Mouse (Mus musculus): Measurements from ENCODE around the gene Zfp36l2. TPM values are rescaled to one million over a fixed set of nuclear protein-coding genes. Genes with fewer than 3 reads are reported as not detected.
A peak's percentile ranks its signal among the peaks of the same experiment; 100 is the strongest.

The Zfp36l2 gene
- polyA plus RNA-seq, 1 experiment from 2014 or later = 12.0 TPM

- Histone ChIP-seq H3K27me3 (replicated peaks; ENCODE audit: low read depth, poor library complexity, severe bottlenecking) (peaks cover 44% of the 10 kb centered on the region; the same call in 1 of the 2 replicates), H3K4me3 (no peak overlapping the region), H3K4me1 (peaks cover 71% of the 10 kb centered on the region), H3K36me3 (replicated peaks) (no peaks in the 10 kb centered on the region), H3K27ac (replicated peaks) (no peak overlapping the region), H3K9me3 (no peaks in the 10 kb centered on the region)
- DNase-seq (ENCODE audit: low spot score) = no peak
- WGBS = 91% methylated on average over 3 of the region's 3 CpGs
These were observed 43.6 kb downstream of the Zfp36l2 start for GRCm38 (mm10) chr17:84144130-84144529.

DNA sequence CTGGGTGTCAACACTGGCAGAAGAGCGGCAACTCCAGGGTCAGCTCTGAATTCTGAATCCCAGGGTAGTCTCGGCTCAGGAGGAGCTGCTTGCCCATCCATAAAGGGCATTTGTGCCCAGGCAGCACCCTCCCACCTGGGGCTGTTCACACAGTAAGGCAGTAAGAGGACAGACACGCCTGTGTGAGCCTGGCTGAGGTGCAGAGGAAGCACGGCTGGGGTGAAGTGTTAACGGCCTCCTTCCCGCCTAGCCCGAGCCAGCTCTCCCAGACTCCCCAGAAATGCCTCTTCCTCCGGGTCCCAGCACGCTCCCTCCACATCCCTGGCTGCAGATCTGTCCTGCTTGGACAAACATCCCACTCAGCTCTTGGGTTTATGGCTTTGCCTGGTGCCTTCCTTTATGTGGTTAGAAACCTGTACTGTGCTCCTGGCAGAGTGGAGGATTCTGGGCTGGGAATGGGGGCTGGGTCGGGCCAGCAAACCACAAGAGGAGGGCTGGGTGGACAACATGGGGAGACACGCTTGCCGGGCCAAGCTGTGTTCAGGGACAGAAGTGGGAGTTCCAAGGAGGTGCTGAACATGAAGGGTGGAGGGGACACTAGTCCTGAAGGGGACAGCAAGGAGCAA, 44.4 kb downstream of the Zfp36l2 start:
- H3K9me3 ChIP-seq = no peaks in the 10 kb centered on the region
- peak overlapping the region; percentile 2; the same call in 1 of the 2 replicates for H3K27ac ChIP-seq (replicated peaks)
- H3K27me3 ChIP-seq (replicated peaks; ENCODE audit: low read depth, poor library complexity, severe bottlenecking) = peaks cover 44% of the 10 kb centered on the region; the same call in 1 of the 2 replicates
- no peaks in the 10 kb centered on the region for H3K36me3 ChIP-seq (replicated peaks)
- no peak overlapping the region for H3K4me3 ChIP-seq
- WGBS = 55% methylated on average over 12 of the region's 12 CpGs
- DNase-seq (ENCODE audit: low spot score) = no peak
- peaks cover 63% of the 10 kb centered on the region for H3K4me1 ChIP-seq

DNA sequence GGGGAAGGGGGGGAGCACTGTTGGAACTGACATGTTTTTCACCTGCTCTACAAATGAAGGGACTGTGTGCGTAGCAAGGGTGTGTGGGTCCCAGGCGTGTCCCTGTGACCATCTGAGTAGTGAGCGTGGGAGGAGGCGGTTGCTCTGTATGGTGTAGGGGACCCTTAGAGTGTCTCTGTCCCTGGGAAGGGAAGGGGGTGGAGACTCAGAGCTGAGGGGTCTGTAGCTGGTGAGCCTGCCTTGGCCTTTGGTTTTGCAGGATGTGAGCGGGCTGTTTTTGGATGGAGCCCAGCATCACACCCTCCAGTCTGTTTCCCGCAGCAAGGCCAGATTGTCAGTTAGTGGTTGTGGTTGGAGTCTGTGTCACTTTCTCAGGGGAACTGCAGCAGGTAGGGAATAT, 46.1 kb downstream of the Zfp36l2 start:
- peak overlapping the region; percentile 72; the same call in 1 of the 2 replicates for H3K27ac ChIP-seq (replicated peaks)
- no peak overlapping the region for H3K4me3 ChIP-seq
- 86% methylated on average over 6 of the region's 6 CpGs for WGBS
- H3K27me3 ChIP-seq (replicated peaks; ENCODE audit: low read depth, poor library complexity, severe bottlenecking) = peaks cover 41% of the 10 kb centered on the region; the same call in 1 of the 2 replicates
- H3K9me3 ChIP-seq = no peaks in the 10 kb centered on the region
- no peaks in the 10 kb centered on the region for H3K36me3 ChIP-seq (replicated peaks)
- peaks cover 51% of the 10 kb centered on the region for H3K4me1 ChIP-seq
- DNase-seq (ENCODE audit: low spot score) = no peak

- Histone ChIP-seq H3K9me3 (no peaks in the 10 kb centered on the region), H3K36me3 (replicated peaks) (no peaks in the 10 kb centered on the region), H3K4me3 (no peak overlapping the region), H3K27ac (replicated peaks) (peak overlapping the region; percentile 72), H3K4me1 (peaks cover 51% of the 10 kb centered on the region), H3K27me3 (replicated peaks; ENCODE audit: low read depth, poor library complexity, severe bottlenecking) (peaks cover 34% of the 10 kb centered on the region; the same call in 1 of the 2 replicates)
- WGBS = 75% methylated on average over 10 of the region's 10 CpGs
- DNase-seq (ENCODE audit: low spot score) = no peak
These were observed 46.8 kb downstream of the Zfp36l2 start for GRCm38 (mm10) chr17:84140822-84141507.

GRCm38 (mm10) chr17:84137393-84138171, 50.2 kb downstream of the Zfp36l2 start:
- Histone ChIP-seq H3K27ac (replicated peaks) (no peak overlapping the region), H3K9me3 (no peaks in the 10 kb centered on the region), H3K4me3 (no peak overlapping the region), H3K4me1 (peaks cover 46% of the 10 kb centered on the region), H3K27me3 (replicated peaks; ENCODE audit: low read depth, poor library complexity, severe bottlenecking) (peaks cover 8% of the 10 kb centered on the region; the same call in 1 of the 2 replicates), H3K36me3 (replicated peaks) (no peaks in the 10 kb centered on the region)
- 88% methylated on average over 11 of the region's 11 CpGs for WGBS
- no peak for DNase-seq (ENCODE audit: low spot score)

DNA sequence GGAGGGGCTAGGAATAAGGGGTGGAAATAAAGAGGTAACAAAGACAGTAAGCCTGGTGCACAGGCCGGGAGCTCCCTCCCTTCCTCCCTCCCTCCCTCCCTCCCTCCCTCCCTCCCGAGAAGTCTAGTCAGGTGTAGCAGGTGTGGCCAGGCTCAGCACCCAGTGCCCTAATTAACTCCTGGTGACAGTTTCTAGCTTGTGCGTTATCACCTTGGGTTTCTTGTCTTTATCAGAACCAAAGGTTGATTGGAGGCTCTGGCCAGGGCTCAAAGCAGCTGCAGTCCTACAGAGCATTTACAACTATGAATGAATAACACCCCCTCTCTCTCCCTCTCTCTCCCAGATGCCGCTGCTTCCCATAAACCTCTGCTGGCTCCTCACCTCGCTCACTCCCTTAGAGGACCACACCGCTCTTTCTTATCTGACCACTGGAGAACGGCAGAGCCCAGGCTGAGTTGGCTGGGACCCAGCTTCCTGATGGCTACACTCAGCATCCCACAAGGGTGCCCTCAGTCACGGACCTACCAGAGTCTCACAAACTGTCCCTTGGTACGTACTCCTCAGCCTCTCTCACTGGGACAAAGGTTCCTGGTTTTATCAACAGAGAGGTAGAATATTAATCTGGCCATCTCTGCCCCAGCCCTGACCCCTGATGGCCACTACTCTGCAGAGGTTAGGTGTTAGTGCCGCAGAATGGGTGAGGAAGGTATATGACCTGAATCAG, 50.9 kb downstream of the Zfp36l2 start:
- H3K4me3 ChIP-seq = no peak overlapping the region
- H3K27ac ChIP-seq (replicated peaks) = 0 out of 2 replicates have a peak overlapping the region, but pooled peaks have one; percentile 35
- no peaks in the 10 kb centered on the region for H3K9me3 ChIP-seq
- 0 out of 2 replicates have a peak, but pooled peaks cover 5% of the 10 kb centered on the region for H3K27me3 ChIP-seq (replicated peaks; ENCODE audit: low read depth, poor library complexity, severe bottlenecking)
- H3K4me1 ChIP-seq = peaks cover 44% of the 10 kb centered on the region
- 62% methylated on average over 10 of the region's 10 CpGs for WGBS
- no peak for DNase-seq (ENCODE audit: low spot score)
- no peaks in the 10 kb centered on the region for H3K36me3 ChIP-seq (replicated peaks)

DNA sequence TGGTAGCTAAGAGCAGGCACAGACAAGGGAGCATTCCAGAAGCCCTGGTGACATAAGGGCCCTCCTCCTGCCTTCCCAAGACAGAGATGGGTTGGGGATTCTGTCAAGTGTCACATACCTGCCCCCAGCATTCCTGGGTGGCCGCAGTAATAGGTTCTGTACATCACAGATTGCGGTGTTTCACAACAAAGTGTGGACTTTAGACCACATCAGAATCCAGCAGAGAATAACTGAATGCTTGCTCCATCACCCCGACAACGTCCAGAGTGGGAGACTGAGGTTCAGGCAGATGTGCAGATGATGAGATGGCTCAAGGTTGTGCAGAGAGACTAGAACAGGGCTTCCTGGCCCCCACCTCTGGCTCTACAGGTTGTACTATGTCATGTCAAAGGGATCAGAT, 51.5 kb downstream of the Zfp36l2 start:
- Histone ChIP-seq H3K9me3 (no peaks in the 10 kb centered on the region), H3K36me3 (replicated peaks) (no peaks in the 10 kb centered on the region), H3K4me3 (no peak overlapping the region), H3K27me3 (replicated peaks; ENCODE audit: low read depth, poor library complexity, severe bottlenecking) (no peaks in the 10 kb centered on the region), H3K27ac (replicated peaks) (no peak overlapping the region), H3K4me1 (peaks cover 39% of the 10 kb centered on the region)
- 84% methylated on average over 4 of the region's 4 CpGs for WGBS
- DNase-seq (ENCODE audit: low spot score) = no peak

GRCm38 (mm10) chr17:84135243-84135642, 52.5 kb downstream of the Zfp36l2 start:
- no peak overlapping the region for H3K27ac ChIP-seq (replicated peaks)
- H3K9me3 ChIP-seq = no peaks in the 10 kb centered on the region
- WGBS = 80% methylated on average over 7 of the region's 7 CpGs
- H3K27me3 ChIP-seq (replicated peaks; ENCODE audit: low read depth, poor library complexity, severe bottlenecking) = no peaks in the 10 kb centered on the region
- H3K4me1 ChIP-seq = peaks cover 29% of the 10 kb centered on the region
- H3K36me3 ChIP-seq (replicated peaks) = no peaks in the 10 kb centered on the region
- no peak for DNase-seq (ENCODE audit: low spot score)
- H3K4me3 ChIP-seq = no peak overlapping the region

Measured in embryonic facial prominence, embryonic 10.5 days (tissue).